Mouse (Mus musculus) cerebellum, adult 2 months (tissue): Measurements from ENCODE around the gene Hapln2.

Experiments
- CTCF ChIP-seq: fragments of 200-500 bp; IDR thresholded peaks from 2 replicates; pipeline ENCODE4 v1.5.1; 2011; ENCODE audit warnings: low read depth, mild to moderate bottlenecking, control low read depth, low read length, moderate library complexity, borderline replicate concordance; ENCODE audit not compliant: insufficient read depth
- POLR2A ChIP-seq: fragments of 200-500 bp; IDR thresholded peaks from 2 replicates; pipeline ENCODE4 v1.6.1; 2011; ENCODE audit warnings: low read length, control low read depth, borderline replicate concordance; ENCODE audit not compliant: insufficient read depth

- TF ChIP-seq CTCF = no peak
- TF ChIP-seq POLR2A = no peak
Observed at GRCm38 (mm10) chr3:88074351-88074750, 47.0 kb upstream of the Hapln2 start.
